Mouse (Mus musculus) liver (tissue): Measurements from ENCODE around the gene Tctex1d2.

Experiments
- DNase-seq: peaks from one replicate; pipeline ENCODE4 v3.0.0-alpha.2; 2020; ENCODE audit warnings: mixed read lengths

The Tctex1d2 gene

GRCm38 (mm10) chr16:32472276-32473015 is 52.9 kb downstream of the Tctex1d2 start:
- no peak for DNase-seq

- DNase-seq: no peak
Observed at GRCm38 (mm10) chr16:32477315-32477714, 57.8 kb downstream of the Tctex1d2 start.
